Mouse (Mus musculus): Measurements from ENCODE around the gene Cep170.

GRCm38 (mm10) chr1:176697091-176697490 lies 116.8 kb downstream of the Cep170 start:
- TF ChIP-seq CTCF (IDR thresholded peaks at IDR 0.05; ENCODE audit: borderline replicate concordance, control insufficient read depth, extremely low read depth, insufficient read depth, low read length, poor library complexity), result no peak
- no peak for TF ChIP-seq POLR2A (IDR thresholded peaks at IDR 0.05; ENCODE audit: control insufficient read depth, extremely low read depth, insufficient read depth, low read length, poor library complexity)
